Mouse (Mus musculus) lung, postnatal 4 days (tissue): Measurements from ENCODE around the gene Ndufb2.

Source experiments
- DNase-seq, 2 experiments: peaks; one replicate each; pipeline ENCODE4 v3.0.0; 2021

Gene Ndufb2

DNA sequence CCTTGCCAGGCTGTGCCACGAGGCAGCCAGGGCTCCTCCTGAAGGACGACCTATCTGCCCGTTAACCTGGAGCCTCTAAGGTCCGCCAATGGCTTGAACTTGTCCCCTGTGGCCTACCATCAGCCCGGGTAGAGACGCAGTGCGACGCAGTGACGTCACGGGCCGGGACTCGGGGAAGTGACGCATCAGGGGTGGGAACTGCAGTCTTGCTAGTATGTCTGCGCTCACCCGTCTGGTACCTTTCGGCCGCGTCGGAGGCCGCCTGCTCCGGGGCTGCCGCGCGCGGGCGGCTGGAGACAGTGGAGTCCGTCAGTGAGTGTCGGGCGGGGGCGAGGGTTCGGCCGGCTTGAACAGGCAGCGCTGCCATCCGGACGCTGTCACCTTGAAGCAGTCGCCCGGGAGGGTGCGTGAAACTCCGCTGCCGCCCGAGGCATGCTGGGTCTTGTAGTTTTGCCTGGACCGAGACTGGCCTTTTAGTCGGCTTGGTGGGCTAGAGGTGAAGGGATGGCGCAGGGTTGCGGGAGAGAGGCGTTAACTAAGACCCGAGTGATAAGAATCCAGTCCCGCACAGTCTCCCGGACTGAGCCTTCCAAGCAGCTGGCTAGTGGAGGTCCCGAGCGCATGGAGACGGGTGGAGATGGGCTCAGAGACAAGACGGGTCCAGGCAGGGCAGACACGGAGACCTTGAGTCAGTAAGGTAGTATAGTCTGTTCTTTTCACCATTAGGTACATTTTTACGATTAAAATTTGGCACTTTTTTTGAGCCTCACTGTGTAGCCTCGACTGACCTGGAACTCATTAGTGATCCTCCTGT is at the start of gene Ndufb2:
Gene Ndufb2 (plus strand): TSS at position 174 of the 814 bp plus-strand sequence.
- DNase-seq: peak; percentile 94 to 95

GRCm38 (mm10) chr6:39542631-39543597 is 49.5 kb upstream of the Ndufb2 start:
- DNase-seq: peak; percentile 85 to 91

- DNase-seq: peak in 1 of 2 experiments; percentile 78
Measured at GRCm38 (mm10) chr6:39543769-39544420, 48.5 kb upstream of the Ndufb2 start.

DNA sequence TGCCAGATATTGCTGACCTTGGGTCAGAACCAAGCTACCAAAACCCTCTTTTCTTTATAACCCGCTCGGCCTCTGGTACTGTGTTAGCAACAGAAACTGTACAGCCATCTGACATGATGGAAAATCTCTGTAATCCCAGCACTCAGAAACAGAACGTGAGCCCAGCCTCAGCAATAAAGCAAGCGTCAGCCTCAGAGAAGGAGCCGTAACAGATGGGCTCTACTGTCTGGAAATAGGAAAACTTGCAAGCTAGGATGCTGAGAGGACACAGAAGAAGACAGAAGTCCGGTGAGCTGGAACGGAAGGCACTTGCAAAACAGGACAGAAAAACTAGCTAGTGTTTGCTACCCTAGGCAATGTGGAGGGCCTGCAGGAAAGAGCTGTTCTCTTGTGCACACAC is 46.9 kb upstream of the Ndufb2 start:
- no peak for DNase-seq

DNA sequence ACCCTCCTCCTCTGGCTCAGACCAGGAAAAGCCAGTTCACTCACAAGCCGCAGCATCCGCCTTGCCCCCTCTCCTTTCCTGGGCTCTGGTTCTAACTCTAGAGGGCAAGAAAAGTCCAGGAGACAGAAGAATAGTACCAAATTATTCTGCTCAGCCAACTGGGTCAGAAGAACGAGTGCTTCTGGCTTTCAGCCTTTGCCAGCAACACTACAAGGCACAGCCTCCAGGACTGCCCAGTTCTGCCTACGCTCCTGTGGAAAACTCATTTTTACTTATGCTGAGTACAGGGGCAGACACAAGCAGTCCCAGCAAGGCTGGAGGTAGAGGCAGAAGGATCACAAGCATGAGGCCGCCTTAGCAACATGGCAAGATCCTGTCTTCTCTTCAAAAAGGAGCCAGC is 44.3 kb upstream of the Ndufb2 start:
- no peak for DNase-seq

DNA sequence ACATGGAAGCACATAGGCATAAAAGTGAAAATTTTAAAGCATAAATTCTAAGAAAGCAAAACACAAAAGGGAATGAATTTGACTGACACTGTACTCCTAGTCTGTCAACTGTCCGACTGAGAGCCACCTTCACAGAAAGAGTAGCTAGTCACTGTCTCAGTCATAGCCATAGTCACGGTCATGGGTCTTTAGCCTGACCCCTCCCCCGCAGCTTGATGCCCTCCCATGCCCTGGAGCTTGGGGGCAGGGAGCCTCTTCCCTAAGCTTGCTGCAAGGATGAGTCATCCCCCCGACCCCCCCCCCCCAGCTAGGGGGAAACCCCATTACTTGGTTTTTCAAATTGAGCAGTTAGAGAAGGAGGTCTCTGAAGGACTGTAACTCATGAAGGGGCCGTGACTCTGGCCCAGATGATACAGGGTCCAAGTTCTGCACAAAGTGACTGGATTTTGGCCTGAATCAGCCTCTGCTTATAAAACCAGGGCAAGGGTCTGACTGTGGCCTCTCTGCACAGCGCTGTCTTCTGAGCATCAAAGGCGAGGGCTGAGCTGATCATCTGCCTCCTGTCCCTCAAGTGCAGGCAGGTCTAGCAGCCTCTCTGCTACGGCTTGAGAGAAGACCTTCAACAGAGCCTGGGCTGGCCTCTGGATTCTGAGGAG is 40.3 kb upstream of the Ndufb2 start:
- no peak for DNase-seq

DNA sequence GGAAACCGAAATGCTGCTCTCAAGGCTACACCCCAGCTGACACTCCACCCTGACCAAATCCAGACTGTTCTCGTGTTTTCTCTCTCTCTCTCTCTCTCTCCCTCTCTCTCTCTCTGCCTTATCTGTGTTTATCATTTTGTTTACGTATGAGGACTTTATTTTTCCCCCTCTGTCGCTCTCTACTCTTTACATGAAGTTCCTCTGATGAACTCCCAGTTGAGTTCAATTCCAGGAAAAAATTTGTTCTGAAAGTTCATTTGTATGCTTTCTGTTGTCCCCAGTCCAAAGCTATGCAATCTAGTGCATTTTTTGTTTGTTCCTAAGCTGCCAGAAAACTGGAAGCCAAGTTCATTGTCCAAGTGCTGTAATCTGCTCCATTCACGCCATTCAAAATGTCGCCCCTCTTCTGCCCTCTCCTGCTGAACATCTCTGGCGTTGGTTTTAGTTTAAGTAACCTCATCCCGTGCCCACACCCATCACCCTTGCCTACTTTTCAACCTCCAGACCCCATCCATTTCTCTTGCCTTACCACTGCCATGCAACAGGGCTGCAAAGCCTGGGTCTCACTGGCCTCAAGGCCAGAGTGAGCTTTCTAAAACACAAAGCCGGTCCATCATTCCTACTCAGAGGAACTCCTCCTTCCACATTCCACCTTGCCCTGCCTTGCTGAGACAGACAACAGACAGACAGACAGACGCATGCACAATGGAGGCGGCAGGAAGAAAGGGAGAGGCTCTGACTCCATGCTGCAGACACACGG is 37.3 kb upstream of the Ndufb2 start:
- no peak for DNase-seq

- no peak for DNase-seq
Measured at GRCm38 (mm10) chr6:39555648-39555945, 36.8 kb upstream of the Ndufb2 start.

DNA sequence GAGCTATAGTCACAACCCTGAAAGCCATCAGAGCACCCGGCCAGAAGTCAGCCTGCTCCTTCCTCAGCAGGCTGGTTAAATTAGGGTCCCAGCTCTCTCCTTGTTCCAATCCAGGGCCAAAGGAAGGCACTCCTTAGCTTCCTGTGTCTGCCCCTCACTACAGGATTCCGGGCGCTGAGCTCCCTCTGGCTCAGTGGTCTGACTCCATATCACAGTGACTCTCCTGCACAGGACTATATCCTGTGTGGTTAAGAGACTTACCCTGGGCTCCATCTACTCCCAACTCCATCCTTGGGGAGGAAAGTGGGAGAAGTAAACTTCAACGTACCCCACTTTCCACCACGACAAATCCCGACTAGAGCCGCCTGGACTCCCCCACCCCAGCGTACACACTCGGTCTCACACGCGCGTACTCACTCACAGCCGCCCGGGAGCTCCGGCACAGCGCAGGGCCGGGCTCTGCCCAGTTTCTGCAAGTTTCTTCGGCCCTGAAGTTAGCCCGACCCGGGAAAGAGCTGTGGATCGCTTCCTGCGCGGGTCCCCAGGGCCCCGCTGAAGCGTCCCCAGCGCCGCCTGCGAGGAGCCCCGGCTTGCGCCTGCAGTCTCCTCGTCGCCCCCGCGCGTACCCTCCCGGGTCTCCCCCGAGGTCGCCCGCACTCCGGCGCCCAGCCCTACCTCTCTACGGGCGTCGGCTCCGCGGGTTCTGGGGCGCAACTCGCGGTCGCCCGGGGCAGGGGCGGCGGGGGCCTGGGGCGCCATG is 35.3 kb upstream of the Ndufb2 start:
- peak; percentile 54 to 60 for DNase-seq

GRCm38 (mm10) chr6:39557723-39558261 is 34.6 kb upstream of the Ndufb2 start, which contains the start of gene Dennd2a:
TSS of gene Dennd2a (minus strand) at chr6:39557867.
- DNase-seq: peak; percentile 85 to 94

- DNase-seq: peak; percentile 39 to 74
Measured at GRCm38 (mm10) chr6:39559276-39559939, 33.0 kb upstream of the Ndufb2 start.

GRCm38 (mm10) chr6:39562166-39563015 is 30.0 kb upstream of the Ndufb2 start:
- peak in 1 of 2 experiments; percentile 84 for DNase-seq

DNA sequence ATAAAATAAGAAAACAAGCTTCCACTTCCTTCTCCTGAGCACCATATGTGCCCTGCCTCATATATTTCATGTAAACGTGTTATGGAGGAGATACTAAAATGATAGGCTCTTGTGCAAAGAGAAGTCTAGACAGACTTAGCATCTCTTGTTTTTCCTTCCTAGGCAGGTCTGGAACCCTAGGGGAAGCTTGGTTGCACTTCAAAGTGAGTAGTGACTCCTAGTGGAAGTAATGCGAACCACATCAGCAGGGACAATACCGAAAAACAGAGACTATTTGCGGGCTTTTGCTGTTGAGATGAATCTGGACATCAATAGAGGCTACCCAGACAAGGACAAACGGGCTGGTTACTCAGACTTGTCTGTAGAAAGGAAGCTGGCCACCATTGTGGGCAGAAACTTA is 24.8 kb upstream of the Ndufb2 start:
- DNase-seq: peak in 1 of 2 experiments; percentile 40

DNA sequence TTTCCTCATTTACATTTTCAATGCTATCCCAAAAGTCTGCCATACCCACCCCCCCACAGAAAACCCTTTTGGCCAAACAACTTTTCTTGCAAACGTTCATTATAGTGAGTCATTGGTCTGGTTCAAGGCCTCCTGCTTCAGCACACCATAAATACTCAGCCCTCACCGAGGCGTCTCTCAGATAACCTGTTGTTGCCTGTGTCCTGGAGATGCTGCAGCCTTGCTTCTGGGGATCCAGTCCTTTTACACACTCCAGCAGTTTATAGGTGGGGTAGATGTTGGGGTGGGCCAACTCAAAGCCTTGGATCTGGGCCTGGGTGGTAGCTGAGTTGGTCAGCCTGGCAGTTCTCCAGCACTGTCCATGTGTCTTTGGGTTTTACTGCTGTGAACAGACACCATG is 21.9 kb upstream of the Ndufb2 start:
- DNase-seq: no peak

DNA sequence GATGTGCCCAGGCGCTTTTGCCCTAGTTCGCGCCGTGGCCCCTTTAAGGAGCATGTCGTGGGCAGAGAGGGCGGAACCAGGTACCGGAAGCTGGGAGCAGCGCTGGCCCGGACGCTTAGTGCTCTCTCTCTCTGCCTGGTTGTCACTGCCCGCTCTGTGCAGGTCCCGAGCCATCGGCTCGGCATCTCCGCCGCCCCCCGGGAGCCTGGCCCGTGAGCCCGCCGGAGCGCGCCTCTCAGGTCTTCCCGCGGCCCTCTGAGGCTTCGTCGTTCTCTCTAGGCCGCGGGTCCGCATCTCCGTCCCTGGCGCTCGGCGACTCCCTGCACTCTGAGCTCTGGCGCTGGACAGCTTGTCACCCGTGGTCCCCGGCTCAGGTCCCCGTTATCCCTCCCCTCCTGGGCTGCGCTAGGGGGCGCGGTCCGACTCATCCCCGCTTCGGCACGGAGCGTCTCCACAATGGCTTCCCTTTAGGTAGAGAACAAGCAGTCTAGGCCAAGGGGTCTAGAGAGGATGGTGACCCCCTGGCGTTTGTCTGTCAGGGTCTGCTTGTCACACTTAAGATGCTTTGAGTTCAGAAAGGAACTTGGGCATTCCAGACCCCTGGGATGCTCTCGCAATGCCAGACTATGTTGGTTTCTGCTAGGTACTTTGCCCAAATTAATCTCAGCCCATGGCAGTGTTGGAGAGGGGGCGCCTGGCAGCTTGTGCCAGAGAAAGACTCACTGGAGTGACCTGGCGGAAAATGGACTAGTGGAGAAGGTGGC is 18.4 kb upstream of the Ndufb2 start, which contains the start of gene Adck2:
Gene Adck2 (plus strand): TSS at position 83 of the 764 bp plus-strand sequence.
- peak; percentile 85 to 87 for DNase-seq

DNA sequence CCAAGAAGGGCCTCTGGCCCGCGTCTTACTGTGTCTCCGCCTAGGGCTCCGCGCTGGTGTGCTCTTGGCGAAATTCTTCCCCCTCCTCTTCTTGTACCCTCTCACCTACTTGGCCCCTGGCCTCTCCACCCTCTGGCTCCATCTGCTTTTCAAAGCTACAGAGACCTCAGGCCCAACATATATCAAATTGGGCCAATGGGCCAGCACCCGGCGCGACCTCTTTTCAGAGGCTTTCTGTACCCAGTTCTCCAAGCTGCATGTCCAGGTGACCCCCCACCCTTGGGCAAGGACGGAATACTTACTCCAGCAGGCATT is 17.9 kb upstream of the Ndufb2 start:
- DNase-seq: peak in 1 of 2 experiments; percentile 7

DNA sequence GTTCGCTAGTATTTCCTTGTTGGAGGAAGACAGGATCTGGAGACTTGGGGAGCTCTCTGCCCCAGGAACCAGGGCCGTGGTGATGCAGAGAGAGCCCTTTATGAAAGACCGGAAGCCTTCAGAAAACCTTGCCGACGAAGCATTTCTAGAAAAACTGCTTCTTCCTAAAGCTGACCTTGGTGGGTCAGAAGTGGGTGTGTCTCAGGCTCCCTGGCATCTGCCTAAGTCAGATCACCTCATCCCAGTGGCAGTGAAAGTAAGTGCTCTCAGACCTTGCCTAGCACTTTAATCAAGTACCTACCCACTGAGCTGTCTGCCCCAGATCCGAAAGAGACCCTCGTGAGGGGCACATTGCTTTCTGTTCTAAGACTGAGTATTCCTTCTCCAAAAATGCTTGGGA is 17.4 kb upstream of the Ndufb2 start:
- no peak for DNase-seq

GRCm38 (mm10) chr6:39579552-39579951 is 12.8 kb upstream of the Ndufb2 start:
- DNase-seq: no peak
